Mouse (Mus musculus) gastrocnemius, postnatal 4 days (tissue): ENCODE results near the gene Mrpl19. TPM values are rescaled to one million over a fixed set of nuclear protein-coding genes. Genes with fewer than 3 reads are reported as not detected.

Source experiments
- DNase-seq, 2 experiments: peaks; one replicate each; pipeline ENCODE4 v3.0.0; 2021 to 2022; ENCODE audit warnings: low spot score in 2 of 2, mixed read lengths in 2 of 2
- long read RNA-seq, 2 experiments: library from polyadenylated mRNA; stranded (forward); transcript quantifications; one replicate each; pipeline ENCODE4 v2.0.0; 2021
- total RNA-seq, 2 experiments: library from RNA; stranded (reverse); gene quantifications; 2 replicates each; pipeline ENCODE4 v1.2.3; 2021

The Mrpl19 gene
- 10 to 100 TPM; 29.8 to 32.5 TPM for total RNA-seq
- long read RNA-seq, experiment 1, full-length matches to known transcripts: 16 of 18 reads
- long read RNA-seq, experiment 1, partial matches to known transcripts: 0 of 18 reads
- long read RNA-seq, experiment 1, other reads (novel, unspliced or antisense): 2 of 18 reads
- long read RNA-seq, experiment 2, full-length matches to known transcripts: 16 of 18 reads
- long read RNA-seq, experiment 2, partial matches to known transcripts: 1 of 18 reads
- long read RNA-seq, experiment 2, other reads (novel, unspliced or antisense): 1 of 18 reads

DNA sequence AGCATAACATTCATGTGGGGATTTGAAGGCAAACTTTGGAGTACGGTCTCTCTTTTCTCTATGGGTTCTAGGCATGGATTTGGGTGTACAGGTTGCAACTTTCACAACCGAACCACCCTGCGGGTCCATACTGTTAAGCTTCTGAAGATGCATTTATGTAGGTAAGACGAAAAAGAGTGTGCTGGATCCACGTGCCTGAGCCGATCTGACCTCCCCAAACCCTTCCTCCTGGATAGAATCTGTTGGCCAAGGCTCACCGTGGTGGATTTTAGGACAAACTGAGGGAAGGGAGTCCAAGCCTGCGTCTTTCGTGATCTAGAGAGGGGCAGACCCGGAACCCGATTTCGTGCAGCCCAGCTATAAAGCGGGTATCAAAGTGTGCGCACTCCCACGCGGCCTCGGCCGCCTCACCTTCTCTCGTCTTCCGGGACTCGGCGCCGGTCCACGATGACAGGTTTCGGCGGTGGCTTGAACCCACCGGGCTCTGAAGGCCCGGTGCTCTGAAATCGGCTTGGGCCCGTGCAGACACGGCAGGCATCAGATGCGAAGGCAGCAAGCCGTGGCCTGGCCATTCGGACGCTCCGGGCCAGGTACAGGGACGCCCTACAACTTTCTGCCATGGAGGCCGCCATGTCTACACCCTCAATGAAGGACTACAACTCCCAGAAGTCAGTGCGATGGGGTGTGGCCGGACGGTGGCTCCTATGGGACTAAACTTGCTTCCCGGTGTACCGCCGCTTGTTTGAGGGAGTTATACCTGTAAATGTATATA lies at the start of gene Mrpl19:
Mrpl19 (minus strand) TSS at position 663 of the 772 bp plus-strand sequence.
- DNase-seq: peak; percentile 67 to 87

DNA sequence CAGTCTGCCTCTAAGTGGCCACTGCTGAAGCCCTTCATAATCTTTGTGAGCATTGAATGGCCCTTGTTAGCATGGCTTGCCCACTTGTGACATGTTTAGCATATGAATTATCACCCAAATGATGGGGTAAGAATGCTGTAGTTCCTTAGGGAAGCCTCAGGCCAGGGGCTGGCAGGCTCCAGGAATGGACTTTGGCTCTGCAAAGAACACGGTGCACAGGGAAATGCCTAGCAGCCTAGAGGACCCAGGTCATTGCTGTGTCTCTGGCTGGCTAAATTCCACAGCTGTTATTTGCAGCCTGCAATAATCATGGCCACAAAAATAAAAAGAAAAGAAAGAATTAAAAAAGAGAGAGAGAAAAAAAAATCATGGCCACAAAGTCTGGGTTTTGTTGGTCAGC lies 46.6 kb upstream of the Mrpl19 start:
- peak in 1 of 2 experiments; percentile 3 for DNase-seq

- DNase-seq: no peak
Observed at GRCm38 (mm10) chr6:81990049-81990810, 24.5 kb upstream of the Mrpl19 start.

- DNase-seq: no peak
Observed at GRCm38 (mm10) chr6:81988341-81988740, 22.6 kb upstream of the Mrpl19 start.

DNA sequence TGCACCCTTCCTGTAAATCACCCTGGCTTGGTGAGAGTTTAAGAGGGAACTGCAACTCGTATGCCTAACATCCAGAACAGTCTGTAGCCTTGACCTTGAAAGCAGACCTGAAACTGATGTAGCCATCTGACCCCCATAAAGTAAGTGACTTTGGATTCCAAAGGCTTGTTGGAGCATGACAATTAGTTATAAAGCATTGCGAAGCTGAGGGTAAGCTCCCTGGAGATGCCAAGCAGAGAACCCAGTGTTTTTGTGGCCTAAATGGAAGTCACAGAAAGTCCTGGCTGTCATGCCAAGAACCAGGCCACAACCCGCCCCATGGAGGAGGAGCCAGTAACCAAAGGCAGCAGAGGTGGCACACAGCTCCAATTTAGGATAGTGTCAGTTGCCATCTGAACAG lies 21.8 kb upstream of the Mrpl19 start:
- DNase-seq: no peak

DNA sequence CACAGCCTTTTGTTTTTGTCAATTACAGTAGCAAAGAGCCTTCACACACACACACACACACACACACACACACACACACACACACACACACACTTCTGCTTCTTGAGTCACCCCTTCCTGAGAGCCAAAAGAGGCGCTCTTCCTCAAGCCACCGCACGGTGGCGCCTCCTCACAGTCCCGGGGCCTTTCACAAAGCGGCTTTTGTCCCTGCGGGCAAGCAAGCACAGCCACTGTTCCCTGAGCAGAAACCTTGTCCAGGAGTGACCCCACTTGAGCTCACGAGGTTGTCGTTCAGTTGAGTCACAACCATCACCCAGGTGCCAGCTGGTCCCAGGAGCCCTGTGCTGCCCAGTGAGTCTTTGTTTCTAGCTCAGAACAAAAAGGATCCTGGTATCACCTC lies 21.3 kb upstream of the Mrpl19 start:
- DNase-seq: peak; percentile 64 to 74

DNA sequence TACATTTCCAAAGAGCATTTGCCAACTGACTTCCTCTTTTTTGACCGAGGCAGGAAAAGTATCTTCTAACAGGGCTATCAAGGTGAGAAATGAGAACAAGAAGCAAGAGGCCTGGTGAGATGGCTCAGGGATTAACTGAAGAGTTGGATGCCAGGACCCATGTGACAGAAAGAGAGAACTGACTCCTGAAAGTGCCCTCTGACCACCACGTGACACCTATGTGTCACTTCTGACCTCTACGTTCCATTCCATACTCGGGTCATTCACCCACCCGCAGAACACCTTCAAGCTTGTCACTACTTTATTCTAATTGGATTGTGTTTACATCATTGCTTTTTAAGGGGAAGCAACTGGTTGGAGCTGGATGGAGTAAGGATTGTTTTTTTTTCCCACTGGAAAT lies 20.8 kb upstream of the Mrpl19 start:
- DNase-seq: no peak

- DNase-seq: no peak
Observed at GRCm38 (mm10) chr6:81986171-81986570, 20.4 kb upstream of the Mrpl19 start.

DNA sequence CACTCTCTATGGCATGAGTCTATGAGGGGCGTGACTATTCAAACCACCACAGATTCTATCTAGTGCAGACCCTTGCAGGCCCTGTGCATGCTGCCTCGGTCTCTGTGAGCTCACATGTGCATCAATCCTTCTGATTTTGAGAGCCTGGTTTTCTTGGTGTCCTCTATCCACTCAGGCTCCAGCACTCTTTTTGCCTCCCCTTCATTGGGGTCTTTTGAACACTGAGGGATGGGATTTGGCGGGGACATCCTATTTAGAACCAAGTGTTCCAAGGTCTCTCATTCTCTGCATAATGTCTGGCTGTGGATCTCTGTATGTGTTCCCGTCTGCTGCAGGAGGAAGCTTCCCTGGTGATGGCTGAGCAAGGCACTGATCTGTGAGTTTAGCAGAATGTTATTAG lies 13.5 kb upstream of the Mrpl19 start:
- no peak for DNase-seq

- peak; percentile 62 to 70 for DNase-seq
Observed at GRCm38 (mm10) chr6:81975971-81976621, 10.3 kb upstream of the Mrpl19 start.

- DNase-seq: no peak
Observed at GRCm38 (mm10) chr6:81972595-81972994, 6.8 kb upstream of the Mrpl19 start.

- DNase-seq: no peak
Observed at GRCm38 (mm10) chr6:81971196-81971595, 5.4 kb upstream of the Mrpl19 start.

DNA sequence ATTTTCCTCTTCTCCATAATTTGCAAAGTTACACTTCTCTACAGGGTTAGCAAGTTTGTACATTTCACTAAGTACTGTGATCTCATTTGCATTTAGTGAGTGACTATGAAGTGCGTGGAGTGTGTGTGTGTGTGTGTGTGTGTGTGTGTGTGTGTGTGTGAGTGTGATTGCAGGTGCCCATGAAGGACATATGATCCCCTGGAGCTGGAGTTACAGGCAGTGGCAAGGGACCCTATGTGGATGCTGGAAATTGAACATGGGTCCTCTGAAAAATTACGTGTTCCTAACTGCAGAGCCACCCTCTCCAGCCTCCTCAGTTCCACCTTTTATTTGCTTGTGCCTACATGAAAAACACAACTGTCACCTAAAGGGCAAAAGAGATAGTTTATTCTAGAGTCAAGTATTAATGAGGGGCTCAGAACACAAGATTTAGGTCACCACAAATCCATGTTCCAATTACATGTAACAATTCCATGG lies 348 bp upstream of the Mrpl19 start:
- no peak for DNase-seq

GRCm38 (mm10) chr6:81960284-81960683 lies 5.5 kb downstream of the Mrpl19 start:
- DNase-seq: no peak

DNA sequence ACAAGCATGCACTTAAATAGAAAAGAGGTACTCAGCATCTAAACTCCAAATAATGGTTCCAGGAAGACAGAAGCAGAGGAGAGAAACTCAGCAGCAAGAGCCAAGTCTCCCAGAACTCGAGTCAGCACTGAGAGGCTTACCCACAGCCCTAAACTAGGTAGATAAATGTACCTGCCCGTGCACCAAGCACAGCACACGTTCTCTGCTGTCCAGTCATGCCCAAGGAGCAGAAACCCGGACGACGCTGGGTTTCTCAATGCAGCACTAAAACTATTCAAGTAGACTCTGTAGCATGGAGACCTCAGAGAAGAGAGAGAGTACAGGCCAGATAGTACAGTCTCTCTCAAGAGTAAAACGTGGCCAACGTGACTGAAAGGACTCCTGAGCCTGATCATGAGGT lies 5.9 kb downstream of the Mrpl19 start:
- no peak for DNase-seq

- no peak for DNase-seq
Observed at GRCm38 (mm10) chr6:81957992-81958391, 7.8 kb downstream of the Mrpl19 start.

- DNase-seq: no peak
Observed at GRCm38 (mm10) chr6:81956399-81956798, 9.4 kb downstream of the Mrpl19 start.

DNA sequence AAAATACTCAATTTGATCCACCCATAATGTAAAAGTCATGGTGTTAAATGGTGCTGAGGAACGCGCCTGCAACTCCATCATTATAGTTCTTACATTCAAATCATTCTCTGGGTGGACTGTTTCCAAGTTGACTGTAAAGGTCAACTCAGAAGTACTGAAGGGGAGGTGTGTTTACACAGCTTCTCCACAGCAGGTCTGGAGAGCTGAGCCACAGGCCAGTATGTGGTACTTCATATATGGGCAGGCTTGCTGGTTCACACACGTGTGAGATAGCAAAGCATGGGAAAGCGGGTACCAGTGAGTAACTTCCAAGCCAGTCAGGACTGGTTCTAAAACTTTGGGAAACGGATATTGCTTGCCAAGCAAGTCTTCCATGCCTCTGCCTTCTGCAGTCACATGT lies 10.6 kb downstream of the Mrpl19 start:
- DNase-seq: no peak

DNA sequence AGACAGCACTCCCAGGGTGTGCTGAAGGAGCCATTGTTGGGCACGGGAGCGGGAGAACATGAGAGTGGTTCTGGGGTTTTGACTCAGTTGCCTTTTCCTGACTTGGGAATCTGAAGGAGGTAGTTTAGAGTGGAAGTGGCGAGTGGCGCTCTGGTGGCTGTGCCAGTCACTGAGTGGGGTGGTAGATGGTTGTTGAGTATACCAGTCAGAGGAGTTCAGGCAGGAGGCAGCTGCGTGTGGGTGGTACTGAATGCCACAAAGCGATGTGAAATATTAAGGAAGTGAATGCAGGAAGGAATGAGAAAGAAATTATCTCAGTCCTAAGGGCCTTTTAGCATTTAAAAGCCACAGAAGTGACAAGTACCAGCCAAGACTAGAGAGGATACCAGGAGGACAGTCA lies 18.9 kb downstream of the Mrpl19 start:
- no peak for DNase-seq

GRCm38 (mm10) chr6:81944432-81944831 lies 21.3 kb downstream of the Mrpl19 start:
- DNase-seq: no peak

DNA sequence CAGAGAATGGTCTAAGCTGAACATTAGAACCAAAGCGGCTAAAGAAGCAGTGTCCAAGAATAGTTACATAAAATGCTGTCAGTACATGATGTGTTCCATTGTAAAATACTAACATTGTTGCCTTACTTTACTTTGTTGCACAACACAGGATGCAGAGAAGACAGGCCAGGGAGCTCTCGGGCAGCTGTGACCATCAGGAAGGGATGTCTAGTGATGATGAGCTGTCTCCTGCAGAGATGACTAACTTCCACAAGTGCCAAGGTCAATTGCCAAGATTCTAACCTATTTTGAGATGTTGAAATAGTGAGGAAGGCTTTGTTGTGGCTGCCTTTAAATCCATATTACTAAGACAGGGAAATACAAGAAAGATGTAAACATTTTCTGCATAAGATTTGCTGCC lies 22.5 kb downstream of the Mrpl19 start:
- no peak for DNase-seq
